Mouse (Mus musculus) kidney, adult 11 months (tissue): ENCODE measurements around the gene Nop53.
A peak's percentile ranks its signal among the peaks of the same experiment; 100 is the strongest.

Experiments
- DNase-seq: peaks from one replicate; pipeline ENCODE4 v3.0.0; 2022

Nop53 gene

GRCm38 (mm10) chr7:15945721-15946536, at the start of gene Nop53:
Gene Nop53, minus strand, starts transcription at chr7:15946074.
- DNase-seq, result peak; percentile 97

GRCm38 (mm10) chr7:15993789-15994188, 47.9 kb upstream of the Nop53 start:
- DNase-seq, result no peak

GRCm38 (mm10) chr7:15993152-15993551, 47.3 kb upstream of the Nop53 start:
- DNase-seq, result peak; percentile 90

- peak; percentile 55 for DNase-seq
Observed at GRCm38 (mm10) chr7:15991764-15992163, 45.9 kb upstream of the Nop53 start.

GRCm38 (mm10) chr7:15987661-15988356, 41.9 kb upstream of the Nop53 start:
- peak; percentile 61 for DNase-seq

GRCm38 (mm10) chr7:15982729-15983407, 37.0 kb upstream of the Nop53 start:
- DNase-seq, result no peak

- peak; percentile 94 for DNase-seq
Observed at GRCm38 (mm10) chr7:15981538-15981937, 35.7 kb upstream of the Nop53 start.

- DNase-seq, result peak; percentile 83
Observed at GRCm38 (mm10) chr7:15980246-15980645, 34.4 kb upstream of the Nop53 start.

GRCm38 (mm10) chr7:15975904-15976303, 30.0 kb upstream of the Nop53 start:
- DNase-seq, result no peak

- no peak for DNase-seq
Observed at GRCm38 (mm10) chr7:15975451-15975850, 29.6 kb upstream of the Nop53 start.

GRCm38 (mm10) chr7:15974712-15975111, 28.8 kb upstream of the Nop53 start:
- no peak for DNase-seq

- DNase-seq, result no peak
Observed at GRCm38 (mm10) chr7:15972247-15972646, 26.4 kb upstream of the Nop53 start.

GRCm38 (mm10) chr7:15969674-15970073, 23.8 kb upstream of the Nop53 start:
- no peak for DNase-seq

- no peak for DNase-seq
Observed at GRCm38 (mm10) chr7:15968322-15968721, 22.4 kb upstream of the Nop53 start.

GRCm38 (mm10) chr7:15967312-15967711, 21.4 kb upstream of the Nop53 start, which contains the start of gene Ehd2:
Gene Ehd2, minus strand, starts transcription at chr7:15967567.
- DNase-seq, result no peak

- no peak for DNase-seq
Observed at GRCm38 (mm10) chr7:15966489-15966888, 20.6 kb upstream of the Nop53 start.

GRCm38 (mm10) chr7:15963798-15964652, 18.2 kb upstream of the Nop53 start:
- no peak for DNase-seq

GRCm38 (mm10) chr7:15962311-15963288, 16.7 kb upstream of the Nop53 start:
- DNase-seq, result peak; percentile 88

GRCm38 (mm10) chr7:15961798-15962197, 15.9 kb upstream of the Nop53 start:
- DNase-seq, result no peak

GRCm38 (mm10) chr7:15961239-15961638, 15.4 kb upstream of the Nop53 start:
- no peak for DNase-seq

- DNase-seq, result no peak
Observed at GRCm38 (mm10) chr7:15960691-15961090, 14.8 kb upstream of the Nop53 start.
